Mouse (Mus musculus) hindbrain, embryonic 12.5 days (tissue): Measurements from ENCODE around the gene Rpl12. TPM values are rescaled to one million over a fixed set of nuclear protein-coding genes. Genes with fewer than 3 reads are reported as not detected.
"Not testable (repeated sequence)": the region's sequence is repeated elsewhere in the genome, so short reads cannot be mapped to it uniquely, and the experiment has no call there.

ENCODE experiments used
- ATAC-seq: fragments of 200-750 bp; cut with Nextera tagmentation; 2 replicates; pipeline ENCODE4 v1.8.0; 2017; ENCODE audit warnings: moderate TSS enrichment; ENCODE audit not compliant: low FRiP score
- H3K27ac ChIP-seq: fragments of 300-500 bp; sonication (generic); 2 replicates; pipeline ENCODE4 v1.5.1; 2016; ENCODE audit warnings: mild to moderate bottlenecking
- H3K27me3 ChIP-seq: fragments of 300-500 bp; sonication (generic); 2 replicates; pipeline ENCODE4 v1.6.1; 2016; ENCODE audit warnings: mild to moderate bottlenecking
- H3K36me3 ChIP-seq: fragments of 300-500 bp; sonication (generic); 2 replicates; pipeline ENCODE4 v1.6.1; 2016; ENCODE audit warnings: mild to moderate bottlenecking
- H3K4me1 ChIP-seq: fragments of 300-500 bp; sonication (generic); 2 replicates; pipeline ENCODE4 v1.6.1; 2016
- H3K4me2 ChIP-seq: fragments of 300-500 bp; sonication (generic); replicated peaks from 2 replicates; pipeline ENCODE4 v1.6.1; 2016; ENCODE audit warnings: mild to moderate bottlenecking
- H3K4me3 ChIP-seq: fragments of 300-500 bp; sonication (generic); 2 replicates; pipeline ENCODE4 v1.5.1; 2016; ENCODE audit warnings: mild to moderate bottlenecking
- H3K9ac ChIP-seq: fragments of 300-500 bp; sonication (generic); 2 replicates; pipeline ENCODE4 v1.6.1; 2016; ENCODE audit warnings: mild to moderate bottlenecking, moderate library complexity
- H3K9me3 ChIP-seq: fragments of 300-500 bp; sonication (generic); replicated peaks from 2 replicates; pipeline ENCODE4 v1.6.1; 2016; ENCODE audit warnings: mild to moderate bottlenecking
- WGBS: fragments of 180-500 bp; shearing (Covaris S2); methylation state at CpG from one replicate; pipeline ENCODE4 v1.1.7; 2016; 5-methylcytosine and 5-hydroxymethylcytosine counted together
- polyA plus RNA-seq: library from polyadenylated mRNA; unstranded; fragments of >200 nt; fragmentation: Nextera tagmentation; extraction: Ambion mirVana; gene quantifications from 2 replicates; pipeline ENCODE4 v1.2.1, GENCODE M21; 2016

The Rpl12 gene
- polyA plus RNA-seq, 1 experiment from 2014 or later = 114 TPM

DNA sequence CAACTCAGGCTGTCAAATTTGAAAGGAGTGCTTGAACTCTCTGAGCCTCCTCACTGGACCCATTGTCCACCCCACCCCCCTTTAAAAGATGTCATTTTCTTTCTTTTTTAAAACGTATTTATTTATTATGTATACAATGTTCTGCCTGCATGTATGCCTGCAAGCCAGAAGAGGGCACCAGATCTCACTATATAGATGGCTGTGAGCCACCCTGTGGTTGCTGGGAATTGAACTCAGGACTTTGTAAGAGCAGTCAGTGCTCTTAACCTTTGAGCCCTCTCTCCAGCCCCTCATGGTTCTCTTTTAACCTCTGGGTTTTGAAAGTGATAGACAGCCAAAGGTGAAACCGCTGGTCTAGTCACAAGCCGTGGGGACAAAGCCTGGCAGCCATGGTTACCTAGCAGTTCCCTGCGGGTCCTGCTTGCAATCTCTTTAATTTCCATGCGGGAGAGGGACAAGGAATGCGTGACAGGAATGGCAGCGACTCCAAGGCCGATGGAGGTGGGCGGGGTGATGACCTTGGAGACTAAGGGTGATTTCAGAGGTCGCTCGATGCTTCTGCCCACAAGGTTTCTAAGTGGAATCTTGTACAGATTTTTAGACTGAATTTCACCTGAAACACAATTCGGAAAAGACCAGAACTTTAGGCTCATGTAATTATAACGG is 28.9 kb downstream of the Rpl12 start:
- Histone ChIP-seq H3K4me3 (no peak overlapping the region), H3K4me1 (no peaks in the 10 kb centered on the region), H3K27me3 (no peaks in the 10 kb centered on the region), H3K9me3 (no peaks in the 10 kb centered on the region), H3K36me3 (no peaks in the 10 kb centered on the region), H3K4me2 (no peak overlapping the region), H3K9ac (no peak overlapping the region), H3K27ac (no peak overlapping the region)
- ATAC-seq = no peak
- WGBS = 51% methylated on average over 13 of the region's 13 CpGs

- Histone ChIP-seq H3K36me3 (no peaks in the 10 kb centered on the region), H3K4me2 (no peak overlapping the region), H3K4me1 (no peaks in the 10 kb centered on the region), H3K4me3 (no peak overlapping the region), H3K27ac (no peak overlapping the region), H3K27me3 (no peaks in the 10 kb centered on the region), H3K9ac (no peak overlapping the region), H3K9me3 (no peaks in the 10 kb centered on the region)
- 76% methylated on average over 6 of the region's 6 CpGs for WGBS
- no peak for ATAC-seq
These were observed 30.8 kb downstream of the Rpl12 start for GRCm38 (mm10) chr2:32992130-32992529.

DNA sequence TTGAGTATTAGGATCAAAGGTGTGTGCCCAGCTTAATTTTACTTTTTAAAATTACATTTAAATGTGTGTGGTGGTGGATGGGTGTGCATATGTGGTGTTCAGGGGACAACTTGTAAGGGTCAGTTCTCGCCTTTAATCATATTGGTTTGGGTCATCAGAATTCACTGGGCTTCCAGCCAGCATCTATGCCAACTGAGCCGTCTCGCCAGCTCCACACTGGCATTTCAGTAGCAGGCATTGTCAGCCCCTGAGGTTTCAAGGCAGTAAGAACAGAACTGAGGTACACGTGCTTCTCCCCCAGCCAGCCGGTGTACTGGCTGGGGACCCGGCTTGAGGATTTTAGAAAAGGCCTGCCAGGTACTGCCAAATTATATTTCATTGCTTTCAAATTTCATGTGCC is 35.7 kb downstream of the Rpl12 start:
- Histone ChIP-seq H3K27me3 (no peaks in the 10 kb centered on the region), H3K4me1 (no peaks in the 10 kb centered on the region), H3K9me3 (no peaks in the 10 kb centered on the region), H3K36me3 (no peaks in the 10 kb centered on the region), H3K27ac (no peak overlapping the region), H3K4me3 (no peak overlapping the region), H3K9ac (no peak overlapping the region), H3K4me2 (no peak overlapping the region)
- no peak for ATAC-seq
- WGBS = 78% methylated on average over 6 of the region's 6 CpGs

DNA sequence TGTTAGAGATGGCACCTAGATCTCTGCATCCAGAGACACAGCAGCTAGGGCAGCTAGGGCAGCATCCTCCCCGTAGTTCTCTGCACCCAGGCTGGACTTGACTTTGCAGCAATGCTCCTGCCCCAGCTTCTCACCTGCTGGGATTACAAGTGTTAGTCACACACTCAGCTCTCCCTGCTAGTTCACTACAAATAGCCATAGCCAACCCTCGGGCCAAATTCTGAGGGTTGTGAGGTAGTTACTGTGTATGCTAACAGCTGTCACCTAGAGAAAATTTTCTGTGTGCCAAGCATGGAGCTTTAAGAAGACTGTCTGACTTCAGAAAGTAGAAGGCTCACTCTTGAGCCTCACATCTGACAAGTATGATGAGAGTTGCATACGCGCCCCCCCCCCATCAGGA is 36.4 kb downstream of the Rpl12 start:
- 78% methylated on average over 4 of the region's 4 CpGs for WGBS
- H3K4me3 ChIP-seq = no peak overlapping the region
- H3K27me3 ChIP-seq = no peaks in the 10 kb centered on the region
- no peak overlapping the region for H3K9ac ChIP-seq
- no peak for ATAC-seq
- no peaks in the 10 kb centered on the region for H3K4me1 ChIP-seq
- H3K4me2 ChIP-seq = no peak overlapping the region
- H3K9me3 ChIP-seq = no peaks in the 10 kb centered on the region
- 0 out of 2 replicates have a peak, but pooled peaks cover 4% of the 10 kb centered on the region for H3K36me3 ChIP-seq
- no peak overlapping the region for H3K27ac ChIP-seq

- H3K9ac ChIP-seq = no peak overlapping the region
- H3K4me1 ChIP-seq = no peaks in the 10 kb centered on the region
- H3K4me2 ChIP-seq = no peak overlapping the region
- no peaks in the 10 kb centered on the region for H3K27me3 ChIP-seq
- H3K36me3 ChIP-seq = 0 out of 2 replicates have a peak, but pooled peaks cover 4% of the 10 kb centered on the region
- H3K4me3 ChIP-seq = no peak overlapping the region
- no peak for ATAC-seq
- H3K9me3 ChIP-seq = no peaks in the 10 kb centered on the region
- H3K27ac ChIP-seq = no peak overlapping the region
- WGBS = 96% methylated on average over 2 of the region's 2 CpGs
These were observed 38.4 kb downstream of the Rpl12 start for GRCm38 (mm10) chr2:32999752-33000151.

GRCm38 (mm10) chr2:33002144-33002543 is 40.8 kb downstream of the Rpl12 start:
- Histone ChIP-seq H3K4me2 (no peak overlapping the region), H3K4me1 (no peaks in the 10 kb centered on the region), H3K27me3 (no peaks in the 10 kb centered on the region), H3K27ac (no peak overlapping the region), H3K9me3 (no peaks in the 10 kb centered on the region), H3K4me3 (no peak overlapping the region), H3K36me3 (peaks cover 11% of the 10 kb centered on the region; the same call in 1 of the 2 replicates), H3K9ac (no peak overlapping the region)
- 88% methylated on average over 7 of the region's 7 CpGs for WGBS
- no peak for ATAC-seq

GRCm38 (mm10) chr2:33005041-33005440 is 43.7 kb downstream of the Rpl12 start:
- Histone ChIP-seq H3K9me3 (no peaks in the 10 kb centered on the region), H3K27ac (no peak overlapping the region), H3K4me1 (no peaks in the 10 kb centered on the region), H3K9ac (no peak overlapping the region), H3K4me2 (no peak overlapping the region), H3K27me3 (no peaks in the 10 kb centered on the region), H3K4me3 (no peak overlapping the region), H3K36me3 (peaks cover 11% of the 10 kb centered on the region; the same call in 1 of the 2 replicates)
- ATAC-seq = no peak
- 80% methylated on average over 5 of the region's 5 CpGs for whole genome bisulfite sequencing

DNA sequence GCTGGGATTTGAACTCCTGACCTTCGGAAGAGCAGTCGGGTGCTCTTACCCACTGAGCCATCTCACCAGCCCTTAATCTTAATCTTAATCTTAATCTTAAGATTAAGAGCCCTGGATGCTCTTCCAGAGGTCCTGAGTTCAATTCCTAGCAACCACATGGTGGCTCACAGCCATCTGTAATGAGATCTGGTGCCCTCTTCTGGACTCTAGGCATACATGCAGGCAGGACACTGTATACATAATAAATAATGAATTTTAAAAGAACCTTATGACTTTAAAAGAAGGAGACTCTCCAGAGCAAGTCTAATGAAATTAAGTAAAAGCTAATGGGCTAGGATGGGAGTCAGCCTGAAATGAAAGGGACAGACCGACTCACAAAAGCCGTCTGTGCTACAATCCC is 47.7 kb downstream of the Rpl12 start:
- not testable (repeated sequence) for H3K9me3 ChIP-seq, H3K27ac ChIP-seq, H3K9ac ChIP-seq, H3K27me3 ChIP-seq, H3K4me2 ChIP-seq, H3K36me3 ChIP-seq, ATAC-seq, H3K4me3 ChIP-seq, H3K4me1 ChIP-seq
- 82% methylated on average over 4 of the region's 4 CpGs for WGBS

- H3K4me3 ChIP-seq = no peak overlapping the region
- H3K36me3 ChIP-seq = no peaks in the 10 kb centered on the region
- H3K27ac ChIP-seq = no peak overlapping the region
- H3K4me2 ChIP-seq = no peak overlapping the region
- no peaks in the 10 kb centered on the region for H3K27me3 ChIP-seq
- WGBS = 66% methylated on average over 5 of the region's 5 CpGs
- no peaks in the 10 kb centered on the region for H3K9me3 ChIP-seq
- no peak for ATAC-seq
- 0 out of 2 replicates have a peak, but pooled peaks cover 2% of the 10 kb centered on the region for H3K4me1 ChIP-seq
- H3K9ac ChIP-seq = no peak overlapping the region
These were observed 53.5 kb downstream of the Rpl12 start for GRCm38 (mm10) chr2:33014877-33015276.

Other genes starting within 250 kb of the Rpl12 start
- 99.0 and 101 TPM in 2 replicates for gene Cdk9, start 248.5 kb upstream of the Rpl12 start, polyA plus RNA-seq
- 33.5 and 34.8 TPM in 2 replicates for gene Sh2d3c, start 240.5 kb upstream of the Rpl12 start, polyA plus RNA-seq
- 1.6 and 2.0 TPM in 2 replicates for gene 6330409D20Rik, start 220.5 kb upstream of the Rpl12 start, polyA plus RNA-seq
- gene Tor2a, start 204.3 kb upstream of the Rpl12 start, polyA plus RNA-seq = 52.1 and 55.9 TPM in 2 replicates
- gene Ttc16, start 185.9 kb upstream of the Rpl12 start, polyA plus RNA-seq = 0.63 and 1.1 TPM in 2 replicates
- 4.6 and 5.6 TPM in 2 replicates for gene Ptrh1, start 185.8 kb upstream of the Rpl12 start, polyA plus RNA-seq
- gene Cfap157, start 177.1 kb upstream of the Rpl12 start, polyA plus RNA-seq = 0.85 and 1.5 TPM in 2 replicates
- gene Stxbp1, start 114.3 kb upstream of the Rpl12 start, polyA plus RNA-seq = 102 and 105 TPM in 2 replicates
- gene Fam129b, start 85.4 kb upstream of the Rpl12 start, polyA plus RNA-seq = 42.2 and 43.8 TPM in 2 replicates
- gene Lrsam1, start 55 bp downstream of the Rpl12 start, polyA plus RNA-seq = 19.0 and 22.0 TPM in 2 replicates
- gene Slc2a8, start 20.5 kb downstream of the Rpl12 start, polyA plus RNA-seq = 22.4 and 23.9 TPM in 2 replicates
- 20.6 and 24.2 TPM in 2 replicates for gene Garnl3, start 170.1 kb downstream of the Rpl12 start, polyA plus RNA-seq